Mouse (Mus musculus) regulatory T cell (primary cell): ENCODE results near the gene Gm13199.

Experiments
- in situ Hi-C: fragments of 300-600 bp; cut with MboI, MseI; formaldehyde crosslinking; loops from one replicate; pipeline ENCODE4 v1.15.1; 2025; ENCODE audit warnings: high pct_unique_total_duplicates

Gm13199 gene

GRCm38 (mm10) chr2:5862834-5863233 is at the start of gene Gm13199:
Gene Gm13199, minus strand, starts transcription at chr2:5862934.
- in situ Hi-C loops, result no loop called here

GRCm38 (mm10) chr2:5911282-5911965 is 48.7 kb upstream of the Gm13199 start:
- in situ Hi-C loops, result no loop called here

GRCm38 (mm10) chr2:5906625-5907024 is 43.9 kb upstream of the Gm13199 start:
- in situ Hi-C loops, result no loop called here

- in situ Hi-C loops, result no loop called here
These were observed 43.4 kb upstream of the Gm13199 start for GRCm38 (mm10) chr2:5906092-5906491.

- in situ Hi-C loops, result no loop called here
These were observed 37.4 kb upstream of the Gm13199 start for GRCm38 (mm10) chr2:5900145-5900544.

GRCm38 (mm10) chr2:5894843-5895570 is 32.3 kb upstream of the Gm13199 start, which contains the start of gene Sec61a2:
Gene Sec61a2, minus strand, starts transcription at chr2:5895432.
- in situ Hi-C loops, result no loop called here

GRCm38 (mm10) chr2:5894296-5894695 is 31.6 kb upstream of the Gm13199 start:
- in situ Hi-C loops, result no loop called here

GRCm38 (mm10) chr2:5889412-5889811 is 26.7 kb upstream of the Gm13199 start:
- in situ Hi-C loops, result no loop called here

GRCm38 (mm10) chr2:5888865-5889264 is 26.1 kb upstream of the Gm13199 start:
- in situ Hi-C loops, result no loop called here

GRCm38 (mm10) chr2:5877446-5877845 is 14.7 kb upstream of the Gm13199 start:
- in situ Hi-C loops, result no loop called here

- in situ Hi-C loops, result no loop called here
These were observed 7.0 kb upstream of the Gm13199 start for GRCm38 (mm10) chr2:5869746-5870145.

GRCm38 (mm10) chr2:5867681-5868080 is 4.9 kb upstream of the Gm13199 start:
- in situ Hi-C loops, result no loop called here

- in situ Hi-C loops, result no loop called here
These were observed 10.9 kb downstream of the Gm13199 start for GRCm38 (mm10) chr2:5851866-5852265.

- in situ Hi-C loops, result no loop called here
These were observed 11.6 kb downstream of the Gm13199 start for GRCm38 (mm10) chr2:5851116-5851515.

GRCm38 (mm10) chr2:5845826-5846225 is 16.9 kb downstream of the Gm13199 start:
- in situ Hi-C loops, result loop anchor here (10.0 kb wide), 1 partner anchor 131 kb away; the partner anchor contains the start of gene Camk1d

- in situ Hi-C loops, result loop anchor here (10.0 kb wide), 1 partner anchor 130 kb away; the partner anchor contains the start of gene Camk1d
These were observed 17.7 kb downstream of the Gm13199 start, which contains the start of the genes Nudt5 and Cdc123 for GRCm38 (mm10) chr2:5844873-5845631. Gene Nudt5, plus strand, starts transcription at chr2:5845019. Gene Cdc123, minus strand, starts transcription at chr2:5845164.

- in situ Hi-C loops, result loop anchor here (10.0 kb wide), 1 partner anchor 130 kb away; the partner anchor contains the start of gene Camk1d
These were observed 18.4 kb downstream of the Gm13199 start for GRCm38 (mm10) chr2:5844181-5844872.

GRCm38 (mm10) chr2:5840815-5841214 is 21.9 kb downstream of the Gm13199 start:
- in situ Hi-C loops, result loop anchor here (10.0 kb wide), 1 partner anchor 126 kb away; the partner anchor contains the start of gene Camk1d

- in situ Hi-C loops, result loop anchor here (10.0 kb wide), 1 partner anchor 741 kb away; no protein-coding TSS in a partner anchor
These were observed 37.3 kb downstream of the Gm13199 start for GRCm38 (mm10) chr2:5825265-5825913.

- in situ Hi-C loops, result loop anchor here (10.0 to 25.0 kb wide), 2 partner anchors 740 to 912 kb away; partner anchors contain the start of gene Phyh
These were observed 38.0 kb downstream of the Gm13199 start for GRCm38 (mm10) chr2:5824685-5825084.
